Comparison of ENCODE assay signal across 8 mouse cellular contexts in the genomic region with DNA sequence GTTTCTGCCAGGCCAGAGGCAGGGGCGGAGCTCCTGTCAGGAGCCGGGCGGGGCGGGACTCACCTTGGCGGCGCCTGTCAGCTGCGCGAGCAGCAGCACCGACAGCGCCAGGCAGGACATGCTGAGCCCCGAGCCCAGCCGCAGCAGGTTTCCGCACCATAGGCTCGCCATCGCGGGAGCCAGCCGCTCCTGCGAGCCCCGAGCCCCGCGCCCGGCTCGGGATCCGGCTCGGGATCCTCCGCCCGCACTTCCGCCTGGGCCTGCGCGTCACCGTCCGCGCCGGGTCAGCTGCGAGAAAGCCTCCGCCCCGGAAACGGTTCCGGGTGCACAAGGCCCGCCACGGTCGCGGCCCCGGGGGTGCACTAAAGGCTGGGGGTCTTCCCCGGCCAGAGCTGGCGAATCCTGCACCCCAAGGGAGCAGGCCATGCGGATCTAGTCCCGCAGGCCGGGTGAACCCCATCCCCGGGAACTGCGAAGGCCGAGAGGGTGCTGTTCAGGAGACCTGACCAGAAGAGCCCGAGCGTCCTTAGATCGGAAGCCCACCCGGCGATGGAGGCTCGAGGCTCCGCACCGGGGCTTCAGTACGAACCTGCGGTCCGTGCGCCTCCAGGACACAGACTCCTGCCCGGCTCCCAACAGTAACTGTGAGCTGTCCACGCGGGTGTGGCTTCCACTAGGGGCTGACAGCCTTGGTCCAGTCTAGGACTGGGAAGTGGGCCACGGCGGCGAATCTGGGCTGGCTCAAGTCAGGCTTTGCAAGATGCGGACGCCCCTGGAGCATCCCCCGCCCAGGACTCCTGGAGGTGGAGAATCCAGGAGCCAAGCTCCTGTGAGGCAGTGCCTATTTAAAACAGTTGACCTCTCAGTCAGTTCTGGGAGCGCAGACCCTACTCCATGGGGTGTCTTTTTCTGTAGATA. TPM values are rescaled to one million over a fixed set of nuclear protein-coding genes. Genes with fewer than 3 reads are reported as not detected.
DNase-seq lines count a peak whose midpoint lies in the region; ATAC-seq lines count a peak whose summit lies in the region.

A gene (minus strand): TSS at position 868 of the 918 bp plus-strand sequence.

- H3K27ac ChIP-seq in hindbrain, embryonic 12.5 days: peak within 1 kb of the TSS; percentile 86

- peak within 1 kb of the TSS; percentile 91 for H3K4me2 ChIP-seq in hindbrain, embryonic 12.5 days (replicated peaks)

- peak; percentile 80 for DNase-seq in NIH3T3 (ENCODE audit: low read depth)
- DNase-seq in cerebellum, postnatal 10 days: peak; percentile 90
- peak; percentile 69 to 74 for DNase-seq in frontal cortex, postnatal 14 days (ENCODE audit: low spot score in 2 of 2)
- peak; percentile 82 to 84 for DNase-seq in layer of hippocampus, postnatal 36 days
- DNase-seq in lung, postnatal 25 days (ENCODE audit: low spot score): peak; percentile 79
- peak; percentile 64 for DNase-seq in retina, adult 2 months (ENCODE audit: low read depth, low spot score)
- peak; percentile 85 for DNase-seq in thymus, postnatal 25 days

- H3K4me3 ChIP-seq in hindbrain, embryonic 12.5 days: peak within 1 kb of the TSS; percentile 88

- H3K27me3 ChIP-seq in hindbrain, embryonic 12.5 days: no peaks in the 10 kb centered on the region

- peak; percentile 93 for ATAC-seq in hindbrain, embryonic 12.5 days (ENCODE audit: low FRiP score)

- under 1% methylated on average over 74 of the region's 74 CpGs for WGBS in hindbrain, embryonic 12.5 days

- no peaks in the 10 kb centered on the region for H3K9me3 ChIP-seq in hindbrain, embryonic 12.5 days (replicated peaks)

- no peaks in the 10 kb centered on the region for H3K36me3 ChIP-seq in hindbrain, embryonic 12.5 days

- H3K9ac ChIP-seq in hindbrain, embryonic 12.5 days: peak within 1 kb of the TSS; percentile 91

- peaks cover 17% of the 10 kb centered on the region for H3K4me1 ChIP-seq in hindbrain, embryonic 12.5 days

RNA-seq across cellular contexts. Expression of the gene that starts here (rescaled TPM):
- 62.5 and 69.9 TPM in 2 replicates for polyA plus RNA-seq in hindbrain, embryonic 12.5 days (2016; fragmentation: Nextera tagmentation; extraction: Ambion mirVana)
- total RNA-seq in layer of hippocampus, postnatal 36 days (2021): 100 to 1,000 TPM in 1 of 2 experiments, 10 to 100 TPM in 1; 97.9 to 107 TPM

Comparison
In these comparisons a context has a peak if more than half of its experiments do, and no peak if none do; other contexts are left out.
1. Peak in every context shown above with its lines: DNase-seq, ATAC-seq, H3K4me3 ChIP-seq and H3K27ac ChIP-seq.